Mouse (Mus musculus) myocyte (in vitro differentiated cells): ENCODE measurements around the gene Gm853. TPM values are rescaled to one million over a fixed set of nuclear protein-coding genes. Genes with fewer than 3 reads are reported as not detected.

Source experiments
- H3K27me3 ChIP-seq: one replicate; pipeline ENCODE4 v1.6.1; 2011; ENCODE audit not compliant: control insufficient read depth, insufficient read depth, insufficient read length
- H3K36me3 ChIP-seq: one replicate; pipeline ENCODE4 v1.6.1; 2011; ENCODE audit not compliant: control insufficient read depth, insufficient read depth
- H3K4me2 ChIP-seq: one replicate; pipeline ENCODE4 v1.6.1; 2011; ENCODE audit warnings: low read depth, control low read depth
- H3K4me3 ChIP-seq: one replicate; pipeline ENCODE4 v1.5.1; 2011; ENCODE audit warnings: mild to moderate bottlenecking, control low read depth, moderate library complexity
- H3K79me2 ChIP-seq: one replicate; pipeline ENCODE4 v1.6.1; 2011; ENCODE audit not compliant: control insufficient read depth, insufficient read depth
- H3ac ChIP-seq: one replicate; pipeline ENCODE4 v1.6.1; 2011; ENCODE audit not compliant: control insufficient read depth, insufficient read length
- CEBPB ChIP-seq: IDR thresholded peaks from 2 replicates; pipeline ENCODE4 v1.6.1; 2011; ENCODE audit warnings: mild to moderate bottlenecking, moderate library complexity; ENCODE audit not compliant: poor library complexity, insufficient read depth, severe bottlenecking
- E2F4 ChIP-seq: IDR thresholded peaks from one replicate; pipeline ENCODE4 v1.6.1; 2011; ENCODE audit warnings: mild to moderate bottlenecking, control low read depth, moderate library complexity; ENCODE audit not compliant: insufficient read depth
- MAX ChIP-seq: IDR thresholded peaks from one replicate; pipeline ENCODE4 v1.6.1; 2011; ENCODE audit warnings: low read depth, mild to moderate bottlenecking, control low read depth
- MYOD1 ChIP-seq, 3 experiments: IDR thresholded peaks; one replicate each; pipeline ENCODE4 v1.6.1; 2011; ENCODE audit warnings: control low read depth in 2 of 3, low read depth in 2 of 3, mild to moderate bottlenecking in 2 of 3, moderate library complexity in 1 of 3; ENCODE audit not compliant: insufficient read length in 2 of 3, control insufficient read depth in 1 of 3
- MYOG ChIP-seq, 3 experiments: IDR thresholded peaks; one replicate each; pipeline ENCODE4 v1.6.1; 2011; ENCODE audit warnings: control low read depth in 2 of 3, low read depth in 2 of 3, mild to moderate bottlenecking in 2 of 3; ENCODE audit not compliant: insufficient read length in 2 of 3, control insufficient read depth in 1 of 3, insufficient read depth in 1 of 3
- POLR2A ChIP-seq: IDR thresholded peaks from one replicate; pipeline ENCODE4 v1.6.1; 2011; ENCODE audit warnings: low read depth, mild to moderate bottlenecking, control low read depth, moderate library complexity; ENCODE audit not compliant: insufficient read length
- POLR2AphosphoS2 ChIP-seq: IDR thresholded peaks from one replicate; pipeline ENCODE4 v1.6.1; 2011; ENCODE audit warnings: low read depth, control low read depth; ENCODE audit not compliant: insufficient read length
- REST ChIP-seq: IDR thresholded peaks from one replicate; pipeline ENCODE4 v1.6.1; 2011; ENCODE audit warnings: mild to moderate bottlenecking, control low read depth, moderate library complexity; ENCODE audit not compliant: insufficient read depth, insufficient read length
- SRF ChIP-seq: IDR thresholded peaks from one replicate; pipeline ENCODE4 v1.6.1; 2011; ENCODE audit warnings: low read depth; ENCODE audit not compliant: control insufficient read depth, insufficient read length
- TCF12 ChIP-seq: IDR thresholded peaks from one replicate; pipeline ENCODE4 v1.6.1; 2011; ENCODE audit warnings: mild to moderate bottlenecking, control low read depth; ENCODE audit not compliant: poor library complexity, insufficient read depth, severe bottlenecking
- TCF3 ChIP-seq: IDR thresholded peaks from one replicate; pipeline ENCODE4 v1.6.1; 2011; ENCODE audit warnings: low read depth, control low read depth; ENCODE audit not compliant: insufficient read length
- USF1 ChIP-seq: IDR thresholded peaks from one replicate; pipeline ENCODE4 v1.6.1; 2011; ENCODE audit warnings: low read depth, mild to moderate bottlenecking, control low read depth, moderate library complexity
- polyA plus RNA-seq: library from polyadenylated mRNA; unstranded; fragments of >200 nt; fragmentation: generic; extraction: Trizol; gene quantifications from one replicate; pipeline ENCODE4 v1.2.1, GENCODE M21; 2012; ENCODE audit warnings: missing spikeins

Gene Gm853
- polyA plus RNA-seq, 1 experiment: not detected

- Histone ChIP-seq H3K4me2 (no peak overlapping the region), H3K4me3 (no peak overlapping the region), H3K27me3 (no peaks in the 10 kb centered on the region), H3ac (no peak overlapping the region), H3K36me3 (no peaks in the 10 kb centered on the region), H3K79me2 (no peaks in the 10 kb centered on the region)
- TF ChIP-seq REST (no peak), TCF12 (no peak), CEBPB (no peak), E2F4 (no peak), MYOG (IDR thresholded peaks at IDR 0.05; ENCODE audit: control insufficient read depth in 1 of 3, insufficient read depth in 1 of 3, insufficient read length in 2 of 3, low read depth in 2 of 3) (no peak), USF1 (no peak), TCF3 (no peak), MAX (no peak), SRF (no peak), POLR2A (no peak), POLR2AphosphoS2 (no peak), MYOD1 (IDR thresholded peaks at IDR 0.05; ENCODE audit: control insufficient read depth in 1 of 3, insufficient read length in 2 of 3, low read depth in 2 of 3) (no peak)
Measured at GRCm38 (mm10) chr4:130173060-130173822, 49.0 kb downstream of the Gm853 start.

- Histone ChIP-seq H3K4me2 (no peak overlapping the region), H3K4me3 (no peak overlapping the region), H3K36me3 (no peaks in the 10 kb centered on the region), H3ac (no peak overlapping the region), H3K79me2 (no peaks in the 10 kb centered on the region), H3K27me3 (no peaks in the 10 kb centered on the region)
- TF ChIP-seq MYOG (IDR thresholded peaks at IDR 0.05; ENCODE audit: control insufficient read depth in 1 of 3, insufficient read depth in 1 of 3, insufficient read length in 2 of 3, low read depth in 2 of 3) (peak in 1 of 3 experiments; percentile 19), SRF (no peak)
Measured at GRCm38 (mm10) chr4:130171951-130172765, 50.0 kb downstream of the Gm853 start.

GRCm38 (mm10) chr4:130170362-130170761 is 51.8 kb downstream of the Gm853 start:
- H3K36me3 ChIP-seq: no peaks in the 10 kb centered on the region
- H3K79me2 ChIP-seq: no peaks in the 10 kb centered on the region
- H3ac ChIP-seq: no peak overlapping the region
- TF ChIP-seq POLR2A (no peak), REST (no peak), MYOG (IDR thresholded peaks at IDR 0.05; ENCODE audit: control insufficient read depth in 1 of 3, insufficient read depth in 1 of 3, insufficient read length in 2 of 3, low read depth in 2 of 3) (no peak), CEBPB (no peak), MYOD1 (IDR thresholded peaks at IDR 0.05; ENCODE audit: control insufficient read depth in 1 of 3, insufficient read length in 2 of 3, low read depth in 2 of 3) (no peak), E2F4 (no peak), TCF12 (no peak), SRF (no peak), TCF3 (no peak), MAX (no peak), USF1 (no peak)
- H3K27me3 ChIP-seq: no peaks in the 10 kb centered on the region
- H3K4me3 ChIP-seq: no peak overlapping the region
- no peak overlapping the region for H3K4me2 ChIP-seq

- Histone ChIP-seq H3K4me2 (no peak overlapping the region), H3K79me2 (no peaks in the 10 kb centered on the region), H3K36me3 (no peaks in the 10 kb centered on the region), H3K27me3 (no peaks in the 10 kb centered on the region), H3K4me3 (no peak overlapping the region), H3ac (no peak overlapping the region)
- TF ChIP-seq TCF3: no peak
- no peak for TF ChIP-seq USF1
- no peak for TF ChIP-seq POLR2AphosphoS2
- no peak for TF ChIP-seq TCF12
- TF ChIP-seq MYOG (IDR thresholded peaks at IDR 0.05; ENCODE audit: control insufficient read depth in 1 of 3, insufficient read depth in 1 of 3, insufficient read length in 2 of 3, low read depth in 2 of 3): no peak
- TF ChIP-seq REST: no peak
- TF ChIP-seq E2F4: no peak
- TF ChIP-seq MYOD1 (IDR thresholded peaks at IDR 0.05; ENCODE audit: control insufficient read depth in 1 of 3, insufficient read length in 2 of 3, low read depth in 2 of 3): no peak
- TF ChIP-seq CEBPB: no peak
- no peak for TF ChIP-seq POLR2A
- TF ChIP-seq MAX: no peak
- no peak for TF ChIP-seq SRF
Measured at GRCm38 (mm10) chr4:130169411-130169971, 52.7 kb downstream of the Gm853 start.
